Mouse (Mus musculus) testis, adult 2 months (tissue): ENCODE data around the gene Armc3. TPM values are rescaled to one million over a fixed set of nuclear protein-coding genes. Genes with fewer than 3 reads are reported as not detected.
"Not testable (repeated sequence)": the region's sequence is repeated elsewhere in the genome, so short reads cannot be mapped to it uniquely, and the experiment has no call there.

Experiments used
- H3K27ac ChIP-seq: fragments of 200-500 bp; 2 replicates; pipeline ENCODE4 v1.5.1; 2012; ENCODE audit warnings: low read depth, low read length; ENCODE audit not compliant: control insufficient read depth, insufficient read depth
- H3K27me3 ChIP-seq: fragments of 200-500 bp; 2 replicates; pipeline ENCODE4 v1.6.1; 2012; ENCODE audit warnings: mild to moderate bottlenecking, low read length, moderate library complexity; ENCODE audit not compliant: control insufficient read depth, insufficient read depth
- H3K36me3 ChIP-seq: fragments of 200-500 bp; 2 replicates; pipeline ENCODE4 v1.6.1; 2012; ENCODE audit warnings: mild to moderate bottlenecking, low read length; ENCODE audit not compliant: control insufficient read depth, insufficient read depth
- H3K4me1 ChIP-seq: fragments of 200-500 bp; 2 replicates; pipeline ENCODE4 v1.6.1; 2012; ENCODE audit warnings: low read length; ENCODE audit not compliant: control insufficient read depth, insufficient read depth
- H3K4me3 ChIP-seq: fragments of 200-500 bp; 2 replicates; pipeline ENCODE4 v1.5.1; 2012; ENCODE audit warnings: low read depth, mild to moderate bottlenecking, low read length, moderate library complexity, mixed read lengths; ENCODE audit not compliant: control insufficient read depth
- CTCF ChIP-seq: fragments of 200-500 bp; IDR thresholded peaks from 2 replicates; pipeline ENCODE4 v1.5.1; 2012; ENCODE audit warnings: low read depth, mild to moderate bottlenecking, inconsistent platforms, low read length, moderate library complexity; ENCODE audit not compliant: control insufficient read depth, insufficient read depth, insufficient replicate concordance
- POLR2A ChIP-seq: fragments of 200-500 bp; IDR thresholded peaks from 2 replicates; pipeline ENCODE4 v1.6.1; 2012; ENCODE audit warnings: low read depth, mild to moderate bottlenecking, inconsistent platforms, low read length, moderate library complexity; ENCODE audit not compliant: control insufficient read depth
- polyA plus RNA-seq: library from polyadenylated mRNA; depleted of rRNA; stranded (reverse); fragments of >200 nt; gene quantifications from 2 replicates; pipeline ENCODE4 v1.2.3, GENCODE M21; 2012

The Armc3 gene
- polyA plus RNA-seq, 1 experiment: 41.3 TPM

DNA sequence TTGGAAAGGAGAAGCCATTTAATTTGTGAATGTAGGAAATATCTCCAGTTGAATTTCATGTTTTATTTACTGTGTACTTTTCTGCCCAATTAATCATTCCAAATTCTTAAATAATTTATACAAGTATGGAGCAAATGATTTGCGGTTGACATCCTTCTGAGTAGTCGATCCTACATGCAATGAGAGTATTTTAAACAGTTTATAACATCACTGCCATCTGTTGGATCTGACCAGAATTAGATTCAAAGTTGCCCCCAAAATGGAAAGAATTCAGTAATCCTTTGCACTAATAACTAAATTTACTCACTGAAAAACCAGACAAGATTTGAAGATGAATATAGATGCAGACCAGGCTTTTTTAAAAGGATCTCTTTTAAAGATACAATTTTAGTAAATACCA, 75.5 kb downstream of the Armc3 start:
- TF ChIP-seq CTCF (no peak), POLR2A (no peak)
- Histone ChIP-seq H3K27ac (no peak overlapping the region), H3K4me3 (no peak overlapping the region), H3K27me3 (no peaks in the 10 kb centered on the region), H3K36me3 (no peaks in the 10 kb centered on the region), H3K4me1 (no peaks in the 10 kb centered on the region)

GRCm38 (mm10) chr2:19275602-19276539, 76.8 kb downstream of the Armc3 start:
- no peaks in the 10 kb centered on the region for H3K36me3 ChIP-seq
- no peaks in the 10 kb centered on the region for H3K4me1 ChIP-seq
- H3K27ac ChIP-seq: no peak overlapping the region
- peak overlapping the region; percentile 83 for H3K4me3 ChIP-seq
- no peaks in the 10 kb centered on the region for H3K27me3 ChIP-seq
- TF ChIP-seq CTCF (peak; percentile 80), POLR2A (no peak)

DNA sequence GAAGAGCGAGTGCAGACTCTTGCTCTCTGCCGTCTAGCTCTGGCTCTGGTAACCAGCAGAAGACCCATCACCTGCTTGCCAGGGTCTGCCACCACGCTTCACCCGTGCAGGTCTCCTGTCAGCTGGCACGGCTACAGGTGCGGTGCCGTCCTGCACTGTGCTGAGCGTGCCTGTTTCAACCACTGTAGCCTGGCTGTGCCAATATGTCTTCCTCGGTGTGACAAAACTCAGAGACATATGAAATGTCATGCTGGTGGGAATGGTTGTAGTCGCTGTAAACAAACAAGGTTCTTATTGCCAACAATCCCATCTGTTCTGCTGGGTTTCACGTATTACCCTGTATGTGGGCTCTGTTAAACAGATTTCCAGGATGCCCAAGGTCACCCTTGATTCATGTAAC, 81.2 kb downstream of the Armc3 start:
- H3K36me3 ChIP-seq: no peaks in the 10 kb centered on the region
- H3K27me3 ChIP-seq: no peaks in the 10 kb centered on the region
- H3K27ac ChIP-seq: no peak overlapping the region
- TF ChIP-seq CTCF (no peak), POLR2A (no peak)
- H3K4me3 ChIP-seq: no peak overlapping the region
- H3K4me1 ChIP-seq: no peaks in the 10 kb centered on the region

GRCm38 (mm10) chr2:19292366-19292765, 93.3 kb downstream of the Armc3 start:
- no peak for TF ChIP-seq POLR2A
- 0 out of 2 replicates have a peak, but pooled peaks cover 2% of the 10 kb centered on the region for H3K36me3 ChIP-seq
- H3K27ac ChIP-seq: no peak overlapping the region
- no peaks in the 10 kb centered on the region for H3K27me3 ChIP-seq
- H3K4me3 ChIP-seq: no peak overlapping the region
- no peaks in the 10 kb centered on the region for H3K4me1 ChIP-seq

- Histone ChIP-seq H3K27me3 (no peaks in the 10 kb centered on the region), H3K36me3 (no peaks in the 10 kb centered on the region), H3K4me3 (no peak overlapping the region), H3K4me1 (no peaks in the 10 kb centered on the region), H3K27ac (no peak overlapping the region)
- no peak for TF ChIP-seq CTCF
- no peak for TF ChIP-seq POLR2A
Observed at GRCm38 (mm10) chr2:19300345-19301089, 101.4 kb downstream of the Armc3 start.

DNA sequence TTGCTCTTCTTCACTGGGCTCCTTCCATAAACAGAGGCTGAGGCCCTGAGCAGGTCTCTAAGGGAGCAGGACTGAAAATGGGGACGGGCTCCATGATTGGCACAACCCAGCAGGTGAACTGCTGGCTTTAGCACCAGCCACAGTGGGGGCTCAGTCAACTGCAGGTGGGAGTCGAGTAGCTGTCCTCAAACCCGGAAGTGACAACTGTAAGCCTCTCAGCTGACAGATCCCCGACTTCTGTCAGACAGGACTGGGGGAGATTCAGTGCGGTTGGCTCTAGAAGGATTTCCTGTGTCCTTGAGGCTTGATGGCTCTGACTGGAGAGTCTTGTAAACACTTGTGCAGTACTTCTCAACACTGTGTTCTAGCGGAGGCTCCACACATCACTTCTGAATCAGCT, 102.1 kb downstream of the Armc3 start:
- H3K4me1 ChIP-seq: no peaks in the 10 kb centered on the region
- TF ChIP-seq CTCF (no peak), POLR2A (no peak)

GRCm38 (mm10) chr2:19303087-19303486, 104.0 kb downstream of the Armc3 start:
- not testable (repeated sequence) for H3K27me3 ChIP-seq, H3K4me3 ChIP-seq, H3K36me3 ChIP-seq, H3K27ac ChIP-seq, H3K4me1 ChIP-seq

More for the DNA sequence above, 102.1 kb downstream of the Armc3 start:
- no peak overlapping the region for H3K4me3 ChIP-seq
- no peaks in the 10 kb centered on the region for H3K36me3 ChIP-seq
- H3K27ac ChIP-seq: no peak overlapping the region
- no peaks in the 10 kb centered on the region for H3K27me3 ChIP-seq

DNA sequence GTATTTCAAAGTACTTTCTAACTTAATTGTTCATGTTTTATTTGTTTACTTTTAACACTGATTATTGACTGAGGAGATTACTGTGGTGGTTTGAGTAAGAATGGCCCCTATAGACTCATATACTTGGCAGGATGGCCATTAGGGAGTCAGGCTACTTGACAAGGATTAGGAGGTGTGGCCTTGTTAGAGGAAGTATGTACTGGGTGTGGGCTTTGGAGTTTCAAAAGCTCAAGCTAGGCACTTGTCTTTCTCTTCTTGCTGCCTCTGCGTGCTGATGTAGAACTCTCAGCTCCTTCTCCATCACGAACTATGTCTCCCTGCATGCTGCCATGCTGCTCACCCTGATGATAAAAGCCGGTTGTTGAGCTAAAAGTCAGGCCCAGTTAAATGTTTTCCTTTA, 111.4 kb downstream of the Armc3 start:
- Histone ChIP-seq H3K4me1 (no peaks in the 10 kb centered on the region), H3K36me3 (no peaks in the 10 kb centered on the region), H3K27ac (no peak overlapping the region), H3K4me3 (no peak overlapping the region), H3K27me3 (no peaks in the 10 kb centered on the region)
- TF ChIP-seq CTCF: no peak
- no peak for TF ChIP-seq POLR2A
